Mouse (Mus musculus) ES-Bruce4 (cell line): ENCODE results near the gene Rem1.
"Not testable (repeated sequence)": the region's sequence is repeated elsewhere in the genome, so short reads cannot be mapped to it uniquely, and the experiment has no call there.

Source experiments
- CTCF ChIP-seq: IDR thresholded peaks from one replicate; pipeline ENCODE4 v1.8.1; 2011; ENCODE audit warnings: low read depth, low read length
- EP300 ChIP-seq: IDR thresholded peaks from 2 replicates; pipeline ENCODE4 v1.6.1; 2011; ENCODE audit warnings: low read depth, low read length; ENCODE audit not compliant: insufficient read depth
- POLR2A ChIP-seq: IDR thresholded peaks from one replicate; pipeline ENCODE4 v1.8.1; 2011; ENCODE audit warnings: low read length; ENCODE audit not compliant: insufficient read depth

GRCm38 (mm10) chr2:152666191-152666590, 39.4 kb downstream of the Rem1 start:
- not testable (repeated sequence) for TF ChIP-seq CTCF, POLR2A, EP300
